Mouse (Mus musculus): ENCODE measurements around the gene Fign. TPM values are rescaled to one million over a fixed set of nuclear protein-coding genes. Genes with fewer than 3 reads are reported as not detected.

Gene Fign
- 6.1 and 6.7 TPM in 2 replicates for polyA plus RNA-seq (2015; fragmentation: Nextera tagmentation; extraction: Ambion mirVana)

GRCm38 (mm10) chr2:64097937-64098617 lies at the start of gene Fign:
TSS of gene Fign (minus strand) at chr2:64098038.
- H3K4me3 ChIP-seq (replicated peaks; ENCODE audit: low read depth, low read length), result peak within 1 kb of the TSS; percentile 72
- under 1% methylated on average over 65 of the region's 85 CpGs for WGBS
- peak within 1 kb of the TSS; percentile 96 for H3K27ac ChIP-seq
- peak; percentile 93 for ATAC-seq (replicated peaks; ENCODE audit: low FRiP score, low read depth)
- no peak for TF ChIP-seq CTCF (IDR thresholded peaks at IDR 0.05; ENCODE audit: low read depth)
- peak within 1 kb of the TSS; percentile 92 for H3K4me2 ChIP-seq (ENCODE audit: low read length)
- H3K27me3 ChIP-seq (ENCODE audit: insufficient read depth, low read length), result no peaks in the 10 kb centered on the region
- H3K9ac ChIP-seq (ENCODE audit: low read depth, low read length), result peak within 1 kb of the TSS; percentile 91
- H3K9me3 ChIP-seq (replicated peaks; ENCODE audit: low read length), result no peaks in the 10 kb centered on the region
- DNase-seq (ENCODE audit: low spot score), result peak; percentile 94
- no peaks in the 10 kb centered on the region for H3K36me3 ChIP-seq (ENCODE audit: insufficient read depth, low read length)
- H3K4me1 ChIP-seq (replicated peaks; ENCODE audit: insufficient read depth, low read length), result no peaks in the 10 kb centered on the region

DNA sequence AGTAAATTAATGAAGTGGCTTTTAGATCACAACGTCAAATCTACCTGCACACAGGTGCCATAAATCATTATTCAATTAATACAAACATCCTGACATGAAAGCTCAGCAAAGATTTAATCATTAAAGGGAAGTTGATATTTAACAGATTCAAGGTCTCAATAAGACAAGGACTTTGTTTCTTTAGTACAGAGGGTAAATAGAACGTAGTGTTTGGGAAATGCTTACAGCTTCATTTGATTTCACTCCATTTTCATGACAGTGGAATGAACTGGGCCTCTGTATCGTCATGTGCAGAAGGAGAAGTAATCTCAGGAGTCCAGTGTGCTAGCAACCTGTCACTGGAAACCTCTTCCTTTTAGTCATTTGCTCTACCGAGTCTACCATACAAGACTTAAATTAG lies 35.8 kb upstream of the Fign start:
- Histone ChIP-seq H3K36me3 (ENCODE audit: insufficient read depth, low read length) (no peaks in the 10 kb centered on the region), H3K9me3 (replicated peaks; ENCODE audit: low read length) (no peaks in the 10 kb centered on the region), H3K27me3 (ENCODE audit: insufficient read depth, low read length) (no peaks in the 10 kb centered on the region), H3K27ac (no peak overlapping the region), H3K4me2 (ENCODE audit: low read length) (no peak overlapping the region), H3K4me1 (replicated peaks; ENCODE audit: insufficient read depth, low read length) (no peaks in the 10 kb centered on the region), H3K4me3 (replicated peaks; ENCODE audit: low read depth, low read length) (no peak overlapping the region), H3K9ac (ENCODE audit: low read depth, low read length) (no peak overlapping the region)
- no peak for TF ChIP-seq CTCF (IDR thresholded peaks at IDR 0.05; ENCODE audit: low read depth)
- DNase-seq (ENCODE audit: low spot score) (peak; percentile 12), ATAC-seq (replicated peaks; ENCODE audit: low FRiP score, low read depth) (peak; percentile 54; the same call in 1 of the 2 replicates)
- WGBS, result 39% methylated on average over 4 of the region's 4 CpGs

- ATAC-seq (replicated peaks; ENCODE audit: low FRiP score, low read depth) (no peak), DNase-seq (ENCODE audit: low spot score) (no peak)
- Histone ChIP-seq H3K9me3 (replicated peaks; ENCODE audit: low read length) (no peaks in the 10 kb centered on the region), H3K27ac (no peak overlapping the region), H3K4me2 (ENCODE audit: low read length) (no peak overlapping the region), H3K4me1 (replicated peaks; ENCODE audit: insufficient read depth, low read length) (no peaks in the 10 kb centered on the region), H3K27me3 (ENCODE audit: insufficient read depth, low read length) (no peaks in the 10 kb centered on the region), H3K4me3 (replicated peaks; ENCODE audit: low read depth, low read length) (no peak overlapping the region), H3K36me3 (ENCODE audit: insufficient read depth, low read length) (no peaks in the 10 kb centered on the region), H3K9ac (ENCODE audit: low read depth, low read length) (no peak overlapping the region)
- TF ChIP-seq CTCF (IDR thresholded peaks at IDR 0.05; ENCODE audit: low read depth), result no peak
- WGBS, result 78% methylated on average over 5 of the region's 5 CpGs
Measured at GRCm38 (mm10) chr2:64120495-64120894, 22.7 kb upstream of the Fign start.

DNA sequence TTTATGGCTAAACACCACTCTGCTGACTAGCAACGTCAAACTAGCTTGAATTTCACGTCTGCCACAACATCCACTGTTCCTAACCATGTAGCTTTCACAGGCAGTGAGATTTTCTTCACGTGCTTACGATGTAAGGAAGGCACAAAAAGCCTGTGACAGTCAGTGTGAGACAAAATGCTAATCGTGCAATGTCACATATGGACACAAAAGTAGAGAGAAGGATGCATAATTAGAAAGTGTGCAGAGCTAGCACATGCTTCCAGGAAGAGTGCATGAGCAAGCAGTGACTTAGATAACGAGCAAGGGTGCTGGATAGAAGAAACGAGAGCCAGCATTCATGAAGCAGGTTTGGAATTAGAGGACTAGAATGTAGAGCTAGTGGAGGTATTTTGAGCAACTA lies 18.8 kb upstream of the Fign start:
- Histone ChIP-seq H3K9ac (ENCODE audit: low read depth, low read length) (no peak overlapping the region), H3K4me3 (replicated peaks; ENCODE audit: low read depth, low read length) (no peak overlapping the region), H3K36me3 (ENCODE audit: insufficient read depth, low read length) (no peaks in the 10 kb centered on the region), H3K27me3 (ENCODE audit: insufficient read depth, low read length) (no peaks in the 10 kb centered on the region), H3K27ac (no peak overlapping the region), H3K9me3 (replicated peaks; ENCODE audit: low read length) (no peaks in the 10 kb centered on the region), H3K4me1 (replicated peaks; ENCODE audit: insufficient read depth, low read length) (no peaks in the 10 kb centered on the region), H3K4me2 (ENCODE audit: low read length) (no peak overlapping the region)
- TF ChIP-seq CTCF (IDR thresholded peaks at IDR 0.05; ENCODE audit: low read depth), result no peak
- ATAC-seq (replicated peaks; ENCODE audit: low FRiP score, low read depth), result no peak
- WGBS, result 78% methylated on average over 7 of the region's 7 CpGs
- DNase-seq (ENCODE audit: low spot score), result no peak

GRCm38 (mm10) chr2:64111133-64111532 lies 13.3 kb upstream of the Fign start:
- no peak for DNase-seq (ENCODE audit: low spot score)
- Histone ChIP-seq H3K9ac (ENCODE audit: low read depth, low read length) (no peak overlapping the region), H3K4me2 (ENCODE audit: low read length) (no peak overlapping the region), H3K9me3 (replicated peaks; ENCODE audit: low read length) (no peaks in the 10 kb centered on the region), H3K27ac (no peak overlapping the region), H3K27me3 (ENCODE audit: insufficient read depth, low read length) (no peaks in the 10 kb centered on the region), H3K4me1 (replicated peaks; ENCODE audit: insufficient read depth, low read length) (no peaks in the 10 kb centered on the region), H3K36me3 (ENCODE audit: insufficient read depth, low read length) (no peaks in the 10 kb centered on the region), H3K4me3 (replicated peaks; ENCODE audit: low read depth, low read length) (no peak overlapping the region)
- no peak for ATAC-seq (replicated peaks; ENCODE audit: low FRiP score, low read depth)
- no peak for TF ChIP-seq CTCF (IDR thresholded peaks at IDR 0.05; ENCODE audit: low read depth)
- 85% methylated on average over 3 of the region's 3 CpGs for WGBS

DNA sequence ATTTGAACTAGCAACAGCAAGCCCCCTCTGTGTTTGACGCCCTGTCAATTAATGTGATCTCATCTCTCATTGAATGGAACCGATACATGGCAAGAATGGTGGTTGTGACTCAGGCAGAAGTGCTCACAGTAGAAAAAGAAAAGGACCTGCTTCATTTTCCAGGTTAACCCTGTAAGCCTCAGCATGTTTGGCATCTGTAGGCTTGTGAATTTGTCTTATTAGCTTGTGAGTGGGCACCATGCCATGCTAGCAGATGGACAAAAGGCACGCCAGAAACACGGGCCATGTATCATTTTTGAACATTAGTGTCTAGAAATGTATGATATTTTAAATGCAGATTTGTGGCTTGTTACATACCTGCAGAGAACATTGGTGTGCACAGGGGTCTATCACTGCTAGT lies 12.0 kb upstream of the Fign start:
- no peak for TF ChIP-seq CTCF (IDR thresholded peaks at IDR 0.05; ENCODE audit: low read depth)
- no peak overlapping the region for H3K9ac ChIP-seq (ENCODE audit: low read depth, low read length)
- no peaks in the 10 kb centered on the region for H3K27me3 ChIP-seq (ENCODE audit: insufficient read depth, low read length)
- H3K4me3 ChIP-seq (replicated peaks; ENCODE audit: low read depth, low read length), result no peak overlapping the region
- H3K4me1 ChIP-seq (replicated peaks; ENCODE audit: insufficient read depth, low read length), result no peaks in the 10 kb centered on the region
- H3K27ac ChIP-seq, result no peak overlapping the region
- H3K4me2 ChIP-seq (ENCODE audit: low read length), result no peak overlapping the region
- ATAC-seq (replicated peaks; ENCODE audit: low FRiP score, low read depth) (no peak), DNase-seq (ENCODE audit: low spot score) (no peak)
- WGBS, result 90% methylated on average over 4 of the region's 4 CpGs
- no peaks in the 10 kb centered on the region for H3K9me3 ChIP-seq (replicated peaks; ENCODE audit: low read length)
- no peaks in the 10 kb centered on the region for H3K36me3 ChIP-seq (ENCODE audit: insufficient read depth, low read length)

DNA sequence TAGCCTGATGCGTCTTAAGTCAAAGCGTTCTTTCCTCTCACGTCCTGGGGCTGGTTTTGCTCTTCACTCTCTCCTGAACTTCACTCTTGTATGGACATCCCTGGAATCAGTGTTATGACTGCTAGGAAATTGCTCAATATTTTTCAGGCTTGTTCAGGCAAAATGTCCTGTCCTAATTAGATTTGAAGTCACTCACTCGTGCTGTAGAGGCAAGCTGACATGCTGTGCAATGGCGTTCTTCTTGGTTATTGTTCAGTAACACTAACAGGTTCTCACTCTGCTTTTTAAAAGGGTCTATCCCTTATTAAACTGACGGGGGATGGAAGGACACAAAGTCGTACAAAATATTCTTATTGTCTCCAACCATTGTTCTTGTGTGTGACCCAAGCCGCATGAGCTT lies 10.2 kb upstream of the Fign start:
- H3K27me3 ChIP-seq (ENCODE audit: insufficient read depth, low read length), result no peaks in the 10 kb centered on the region
- no peak overlapping the region for H3K4me3 ChIP-seq (replicated peaks; ENCODE audit: low read depth, low read length)
- DNase-seq (ENCODE audit: low spot score), result no peak
- H3K36me3 ChIP-seq (ENCODE audit: insufficient read depth, low read length), result no peaks in the 10 kb centered on the region
- H3K27ac ChIP-seq, result no peak overlapping the region
- 86% methylated on average over 8 of the region's 8 CpGs for WGBS
- no peaks in the 10 kb centered on the region for H3K9me3 ChIP-seq (replicated peaks; ENCODE audit: low read length)
- no peak overlapping the region for H3K4me2 ChIP-seq (ENCODE audit: low read length)
- H3K4me1 ChIP-seq (replicated peaks; ENCODE audit: insufficient read depth, low read length), result no peaks in the 10 kb centered on the region
- H3K9ac ChIP-seq (ENCODE audit: low read depth, low read length), result no peak overlapping the region
- ATAC-seq (replicated peaks; ENCODE audit: low FRiP score, low read depth), result no peak
- no peak for TF ChIP-seq CTCF (IDR thresholded peaks at IDR 0.05; ENCODE audit: low read depth)

Measured in kidney, postnatal 0 days (tissue).